Mouse (Mus musculus): ENCODE results near the gene Sergef. TPM values are rescaled to one million over a fixed set of nuclear protein-coding genes. Genes with fewer than 3 reads are reported as not detected.

The Sergef gene
- polyA plus RNA-seq (2012; rRNA removed): 3.4 and 3.6 TPM in 2 replicates

GRCm38 (mm10) chr7:46639692-46640031, at the start of gene Sergef:
Gene Sergef, minus strand, starts transcription at chr7:46639807.

GRCm38 (mm10) chr7:46672160-46672672, 32.6 kb upstream of the Sergef start, which contains the start of gene Tph1:
Gene Tph1, minus strand, starts transcription at chr7:46672537.

GRCm38 (mm10) chr7:46396231-46396927, 243.2 kb downstream of the Sergef start, which contains the start of gene Kcnc1:
Gene Kcnc1, plus strand, starts transcription at chr7:46396497.

Other genes starting within 250 kb of the Sergef start
- 0.01 TPM in 1 of 2 replicates, not detected in the other for gene Kcnc1, start 243.3 kb downstream of the Sergef start, polyA plus RNA-seq (2012; rRNA removed)
- gene Tph1, start 32.7 kb upstream of the Sergef start, polyA plus RNA-seq (2012; rRNA removed): not detected in 2 replicates
- 6.5 and 7.4 TPM in 2 replicates for gene Saal1, start 70.9 kb upstream of the Sergef start, polyA plus RNA-seq (2012; rRNA removed)
- gene Saa3, start 75.9 kb upstream of the Sergef start, polyA plus RNA-seq (2012; rRNA removed): 1.2 and 1.7 TPM in 2 replicates
- 7.1 and 7.3 TPM in 2 replicates for gene Saa4, start 92.8 kb upstream of the Sergef start, polyA plus RNA-seq (2012; rRNA removed)
- not detected in 2 replicates for gene Saa1, start 103.2 kb upstream of the Sergef start, polyA plus RNA-seq (2012; rRNA removed)
- not detected in 2 replicates for gene Saa2, start 112.0 kb upstream of the Sergef start, polyA plus RNA-seq (2012; rRNA removed)
- gene Hps5, start 156.3 kb upstream of the Sergef start, polyA plus RNA-seq (2012; rRNA removed): 6.5 and 7.5 TPM in 2 replicates
- gene Gtf2h1, start 156.3 kb upstream of the Sergef start, polyA plus RNA-seq (2012; rRNA removed): 14.1 and 16.0 TPM in 2 replicates
- gene Ldha, start 201.7 kb upstream of the Sergef start, polyA plus RNA-seq (2012; rRNA removed): 348 and 395 TPM in 2 replicates
- 0.16 TPM in 2 replicates for gene Ldhc, start 221.4 kb upstream of the Sergef start, polyA plus RNA-seq (2012; rRNA removed)

Measured in liver, embryonic 14 days (tissue).